In the genomic region with DNA sequence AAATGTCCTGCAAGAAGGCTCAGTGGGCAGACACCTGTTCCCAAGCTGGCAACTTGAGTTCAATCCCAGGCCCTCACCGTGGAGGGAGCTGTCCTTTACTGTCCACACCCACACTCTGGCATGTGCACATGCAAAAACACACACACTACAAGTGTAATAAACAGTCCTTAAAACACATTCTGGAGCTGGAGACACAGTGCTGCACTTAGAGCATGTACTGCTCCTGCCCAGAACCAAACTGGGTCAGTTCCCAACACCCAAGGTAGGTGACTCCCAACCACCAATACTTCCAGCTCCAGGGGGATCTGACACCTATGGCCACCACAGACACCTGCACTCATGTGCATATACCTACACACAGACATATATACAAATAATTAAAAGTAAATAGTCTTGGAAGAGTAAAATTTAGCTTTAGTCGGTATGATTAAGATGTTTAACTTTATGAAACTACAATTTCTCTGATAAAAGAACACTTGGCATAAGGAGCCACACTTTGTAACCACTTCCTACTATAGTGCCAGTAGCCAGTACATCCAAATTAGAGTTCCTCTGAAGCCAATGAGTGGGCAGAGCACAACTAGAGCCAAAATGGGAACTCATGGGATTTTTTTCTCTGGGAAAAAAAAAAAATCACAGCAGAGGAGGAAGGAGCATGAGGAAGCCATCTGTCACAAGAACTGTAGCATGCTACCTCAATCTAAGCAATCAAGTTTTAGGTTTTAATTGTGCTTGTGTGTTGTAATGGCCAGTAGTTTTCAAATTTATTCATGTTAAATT, we compare ENCODE assay signal across 17 mouse cellular contexts. TPM values are rescaled to one million over a fixed set of nuclear protein-coding genes. Genes with fewer than 3 reads are reported as not detected.
DNase-seq lines count a peak whose midpoint lies in the region; ATAC-seq and TF ChIP-seq lines count a peak whose summit lies in the region.
"Had no signal": no experiment of that assay in that cellular context is flagged by ENCODE, and none has a peak within 500 bp of the region (broad histone marks: within the 10 kb centered on the region; RNA-seq: fewer than 3 reads in every experiment).

No protein-coding gene starts in this region.

- H3K4me1 ChIP-seq in cerebellum, adult 2 months (ENCODE audit: control insufficient read depth, insufficient read depth, low read length) = peaks cover 13% of the 10 kb centered on the region; the same call in 1 of the 2 replicates
- H3K4me1 ChIP-seq: embryonic facial prominence, embryonic 13.5 days; hindbrain, embryonic 13.5 days; liver, embryonic 12.5 days; megakaryocyte, embryonic 14.5 days; midbrain, embryonic 15.5 days had no signal

- 7% methylated on average over 2 of the region's 2 CpGs for WGBS in cerebellum, adult 2 months

- intact Hi-C loops in left cerebral cortex, postnatal 14 days (cut with DNase I) = no loop called here
- intact Hi-C loops in left cerebral cortex, adult 2 months (cut with DNase I) = loop anchor here (1.0 kb wide), 1 partner anchor 39 kb away; a partner anchor contains a TSS

- no peaks in the 10 kb centered on the region for H3K27me3 ChIP-seq in cerebellum, adult 2 months (ENCODE audit: control insufficient read depth, insufficient read depth, low read length)
- H3K27me3 ChIP-seq: embryonic facial prominence, embryonic 13.5 days; hindbrain, embryonic 13.5 days; liver, embryonic 12.5 days; megakaryocyte, embryonic 14.5 days; midbrain, embryonic 15.5 days had no signal

- no peak for TF ChIP-seq POLR2A in cerebellum, adult 2 months (IDR thresholded peaks at IDR 0.05; ENCODE audit: borderline replicate concordance, insufficient read depth, low read length)

- no peak for DNase-seq in cerebellum, postnatal 4 days (ENCODE audit: low spot score in 2 of 2)
- peak; percentile 20 to 67 for DNase-seq in left cerebral cortex, postnatal 14 days (ENCODE audit: low spot score in 2 of 2)
- DNase-seq in left cerebral cortex, adult 2 months (ENCODE audit: extremely low spot score in 1 of 2, low spot score in 2 of 2) = no peak
- peak; percentile 51 to 88 for DNase-seq in cerebellum, adult 2 months
- peak; percentile 75 for DNase-seq in layer of hippocampus, adult 9-11 months
- DNase-seq in adrenal gland, postnatal 36 days = no peak
- no peak for DNase-seq in gastrocnemius, postnatal 25 days
- DNase-seq: forebrain, postnatal 0 days; gastrocnemius, postnatal 14 days; lung, embryonic 14.5 days had no signal

- no peak for TF ChIP-seq CTCF in left cerebral cortex, adult 2 months (IDR thresholded peaks at IDR 0.05)
- TF ChIP-seq CTCF in cerebellum, adult 2 months (IDR thresholded peaks at IDR 0.05; ENCODE audit: borderline replicate concordance, insufficient read depth, low read depth, low read length) = no peak

- no peak overlapping the region for H3K4me3 ChIP-seq in left cerebral cortex, adult 2 months
- no peak overlapping the region for H3K4me3 ChIP-seq in cerebellum, adult 2 months (replicated peaks; ENCODE audit: insufficient read depth, low read depth, low read length)
- H3K4me3 ChIP-seq: embryonic facial prominence, embryonic 13.5 days; hindbrain, embryonic 13.5 days; liver, embryonic 12.5 days; megakaryocyte, embryonic 14.5 days; midbrain, embryonic 15.5 days had no signal

- ATAC-seq in cerebellum, adult (ENCODE audit: insufficient number of reproducible peaks, low FRiP score, low TSS enrichment) = peak; percentile 93
- ATAC-seq: CD4-positive, CD25-positive, alpha-beta regulatory T cell, adult 4 months; forebrain, postnatal 0 days; liver, embryonic 12.5 days; midbrain, embryonic 15.5 days had no signal

- H3K27ac ChIP-seq in left cerebral cortex, adult 2 months = no peak overlapping the region
- H3K27ac ChIP-seq in cerebellum, adult 2 months (ENCODE audit: insufficient read depth, low read length) = peak overlapping the region; percentile 76
- H3K27ac ChIP-seq: embryonic facial prominence, embryonic 13.5 days; hindbrain, embryonic 13.5 days; liver, embryonic 12.5 days; midbrain, embryonic 15.5 days had no signal

RNA-seq across cellular contexts. Expression of a gene that starts 39.1 kb away (rescaled TPM):
- total RNA-seq in left cerebral cortex, postnatal 14 days (2021) = 10 to 100 TPM; 89.8 to 89.9 TPM
- 10 to 100 TPM; 47.4 to 49.2 TPM for total RNA-seq in left cerebral cortex, adult 2 months (2021)
- polyA plus RNA-seq in cerebellum, adult 2 months (2012; rRNA removed) = 44.3 and 50.1 TPM in 2 replicates
- total RNA-seq in adrenal gland, postnatal 36 days (2021) = 10 to 100 TPM; 18.6 to 19.2 TPM
- 10 to 100 TPM; 21.2 to 25.7 TPM for total RNA-seq in gastrocnemius, postnatal 25 days (2021)

Comparison
In these comparisons a context has a peak if more than half of its experiments do, and no peak if none do; other contexts are left out.
1. DNase-seq: peak in left cerebral cortex, postnatal 14 days (2 of 2), cerebellum, adult 2 months (2 of 2) and layer of hippocampus, adult 9-11 months (single experiment); none in cerebellum, postnatal 4 days (0 of 2), left cerebral cortex, adult 2 months (0 of 2), adrenal gland, postnatal 36 days (0 of 2) and gastrocnemius, postnatal 25 days (single experiment).